Mouse (Mus musculus): ENCODE measurements around the gene Fam160a1.

Fam160a1 gene

DNA sequence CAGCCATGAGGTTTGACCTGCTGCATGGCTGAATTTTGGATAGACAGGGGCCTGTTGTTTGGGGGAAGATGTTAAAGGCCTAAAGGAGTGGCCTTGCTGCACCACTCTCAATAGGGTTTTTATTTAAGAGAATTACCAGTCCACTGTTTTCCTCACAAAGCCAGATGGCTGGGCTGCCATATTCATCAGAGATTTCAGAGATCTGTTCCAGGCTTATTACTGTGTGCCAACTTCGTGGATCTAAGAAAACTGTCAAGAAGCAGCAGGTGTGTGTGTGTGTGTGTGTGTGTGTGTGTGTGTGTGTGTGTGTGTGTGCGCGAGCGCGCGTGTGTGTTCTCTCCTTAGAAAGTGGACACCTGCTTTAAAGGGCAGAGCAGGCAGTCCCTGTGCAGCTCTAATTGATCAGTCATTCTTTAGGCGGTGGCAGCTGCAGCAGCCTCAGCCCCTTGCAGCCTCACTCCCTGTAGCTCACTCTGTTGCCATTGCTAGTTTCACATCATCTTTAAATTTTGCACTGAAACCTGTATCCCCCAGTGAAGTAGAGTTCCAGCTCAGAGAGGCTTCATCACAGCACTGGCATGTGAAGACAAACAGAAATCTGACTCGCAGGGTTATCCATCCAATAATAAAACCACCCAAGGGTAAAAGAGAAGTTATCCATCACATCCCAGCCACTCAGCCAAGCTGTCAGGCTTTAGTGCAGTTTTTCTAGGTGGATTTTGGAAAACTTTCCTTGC is 182.5 kb downstream of the Fam160a1 start:
- 53% methylated on average over 8 of the region's 8 CpGs for WGBS

DNA sequence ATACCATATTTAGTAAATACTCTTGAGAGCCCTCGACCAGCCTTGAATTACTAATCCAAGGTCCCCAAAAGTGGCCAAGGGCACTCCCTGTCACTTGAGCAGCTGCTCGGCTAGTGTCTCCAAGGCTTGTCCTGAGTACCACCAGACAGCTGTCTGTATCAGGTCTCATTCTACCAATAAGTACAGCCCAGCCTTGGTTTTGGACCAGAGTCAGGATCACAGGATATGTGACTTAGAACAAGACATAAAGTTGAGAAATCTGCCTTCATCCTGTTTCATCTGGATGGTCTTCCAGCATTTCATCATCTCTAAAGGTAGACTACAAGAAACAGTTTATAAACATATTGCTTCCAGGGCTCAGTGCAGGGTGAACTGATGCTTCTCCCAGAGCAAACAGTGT is 183.4 kb downstream of the Fam160a1 start:
- WGBS, result 75% methylated on average over 2 of the region's 2 CpGs

DNA sequence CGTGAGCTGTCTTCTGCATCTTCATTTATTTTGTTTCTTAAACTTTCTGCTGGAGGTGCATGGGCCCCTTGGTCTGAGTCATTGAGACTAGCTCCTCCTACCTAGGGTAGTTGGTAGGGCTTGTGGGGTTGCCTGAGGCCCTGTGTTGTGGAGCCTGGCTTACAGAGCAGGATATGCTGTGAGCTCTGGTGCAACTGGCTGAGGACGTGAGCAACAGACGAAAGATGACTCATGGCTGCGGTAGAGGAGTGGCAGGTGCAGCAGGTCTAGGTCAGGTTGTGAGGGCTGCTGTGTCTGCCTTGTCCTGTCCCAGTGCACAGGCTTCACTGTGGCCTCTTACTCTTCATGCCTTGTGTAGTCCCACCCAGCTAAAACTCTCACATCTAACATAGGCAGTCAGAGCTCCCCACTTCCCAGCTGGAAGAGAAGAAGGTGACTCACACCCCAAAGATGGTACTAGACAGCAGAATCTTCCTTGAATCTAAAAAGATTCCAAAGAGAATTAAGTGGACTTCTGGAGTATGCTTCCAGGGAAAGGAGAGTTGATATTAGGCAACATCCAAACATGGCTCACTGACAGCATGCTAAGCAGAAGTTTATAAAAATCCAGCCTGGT is 187.1 kb downstream of the Fam160a1 start:
- 65% methylated on average over 4 of the region's 4 CpGs for WGBS

DNA sequence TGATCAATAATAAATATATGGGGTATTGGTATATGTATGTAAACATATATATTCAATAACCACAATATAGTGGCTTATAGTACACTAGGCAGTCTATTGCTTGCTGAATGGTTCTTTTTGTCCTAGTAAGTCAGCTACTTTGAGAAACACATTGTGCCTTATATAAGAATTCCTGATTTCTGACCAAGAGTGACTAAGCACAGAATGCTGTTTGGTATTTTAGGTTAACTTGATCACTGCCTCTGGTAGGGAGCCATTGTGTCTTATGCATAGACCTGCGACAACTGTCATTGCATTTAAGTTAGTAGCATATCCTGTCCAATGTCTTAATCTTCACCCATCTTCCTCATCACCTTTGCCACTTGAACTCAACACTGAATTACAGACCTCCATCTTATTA is 197.3 kb downstream of the Fam160a1 start:
- WGBS, result 73% methylated on average over 1 of the region's 1 CpGs

DNA sequence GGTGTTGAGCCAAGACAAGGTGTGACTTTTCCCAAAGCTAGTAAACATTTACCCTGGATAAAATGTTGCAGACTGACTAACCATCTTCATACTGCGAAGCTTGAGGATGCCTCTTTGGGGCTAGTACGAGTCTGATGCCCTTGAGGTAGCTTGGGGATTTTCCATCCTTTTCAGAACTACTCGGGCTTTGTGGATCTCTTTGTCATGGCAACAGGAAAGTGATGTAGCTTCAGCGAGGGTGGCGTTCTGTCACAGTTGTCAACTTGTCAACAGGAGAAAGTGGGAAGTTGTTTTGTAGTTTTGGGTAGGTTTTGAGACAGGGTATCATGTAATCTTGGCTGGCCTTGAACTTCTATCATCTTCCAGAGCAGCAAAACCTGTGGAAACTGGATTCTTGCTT is 197.7 kb downstream of the Fam160a1 start:
- 65% methylated on average over 5 of the region's 5 CpGs for whole genome bisulfite sequencing

DNA sequence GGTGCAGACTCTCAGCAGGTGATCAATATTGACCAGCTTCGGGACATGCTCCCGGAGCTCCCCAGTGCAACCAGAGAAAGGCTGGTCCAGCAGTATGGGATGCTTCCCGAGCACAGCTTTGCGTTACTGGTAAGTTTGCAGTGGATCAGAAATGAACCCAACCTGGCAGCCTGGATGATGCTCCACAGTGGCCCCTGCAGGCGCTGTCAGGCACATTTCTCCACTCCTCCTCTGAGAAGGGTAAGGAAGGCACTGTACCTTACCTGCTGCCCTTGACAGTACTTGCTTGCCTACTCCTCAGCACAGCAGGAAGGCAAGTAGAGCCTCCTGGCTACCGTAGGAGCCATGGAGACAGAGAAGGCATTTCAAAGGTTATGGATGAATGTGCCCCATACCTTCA is 198.2 kb downstream of the Fam160a1 start:
- 76% methylated on average over 6 of the region's 6 CpGs for WGBS

GRCm38 (mm10) chr3:85616389-85616788 is 200.7 kb downstream of the Fam160a1 start:
- 98% methylated on average over 1 of the region's 1 CpGs for WGBS

Measured in cerebral cortex, adult 2 months (tissue).